Mouse (Mus musculus): ENCODE data around the gene Itgb8.

Gene Itgb8

DNA sequence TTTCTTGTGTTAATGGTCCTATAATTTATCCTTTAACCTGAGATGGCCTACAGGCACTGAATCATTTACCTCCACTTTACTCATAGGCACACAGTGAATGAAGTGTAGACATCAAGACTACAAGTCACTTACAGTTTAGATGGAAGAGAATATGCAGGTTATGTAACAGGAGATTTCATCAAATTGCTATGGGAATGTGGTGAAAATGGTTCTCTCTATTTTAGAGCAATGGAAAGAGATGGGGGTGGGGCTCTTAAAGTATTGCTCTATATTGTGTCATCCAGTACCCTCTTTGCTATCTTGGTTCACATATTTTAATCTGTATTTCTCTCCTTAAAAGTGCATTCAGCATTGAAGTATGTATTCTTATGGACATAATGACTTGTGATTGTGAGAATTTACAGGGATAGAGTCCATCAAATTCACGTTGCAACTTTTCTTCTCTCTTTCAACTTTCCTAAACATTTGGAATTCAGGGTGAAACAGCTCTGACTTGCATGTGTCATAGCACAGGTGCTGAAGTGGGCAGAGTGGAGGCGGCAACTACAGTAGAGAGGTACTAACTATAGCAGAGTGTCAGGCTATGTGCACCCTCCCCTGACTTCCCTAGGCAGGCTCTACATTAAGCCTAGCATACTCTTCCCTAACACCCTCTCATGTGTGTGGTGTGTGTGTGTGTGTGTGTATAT lies 29.1 kb downstream of the Itgb8 start:
- no peak for DNase-seq (ENCODE audit: low spot score)

DNA sequence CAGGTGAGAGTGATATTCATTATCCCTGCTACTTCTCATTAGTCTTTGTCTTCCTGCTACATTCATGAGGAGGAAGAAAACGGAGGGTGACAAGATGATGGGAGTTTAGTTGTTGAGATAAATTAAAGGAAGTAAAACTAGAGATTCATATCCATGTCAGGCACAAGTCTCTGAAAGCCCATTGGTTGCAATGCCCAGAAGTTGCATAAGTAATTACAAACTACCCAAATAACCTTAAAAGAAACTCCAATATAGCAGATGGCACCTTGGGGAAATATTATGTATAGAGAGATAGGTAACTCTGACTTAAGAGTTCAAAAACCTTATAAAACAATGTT lies 31.2 kb downstream of the Itgb8 start:
- no peak for DNase-seq (ENCODE audit: low spot score)

DNA sequence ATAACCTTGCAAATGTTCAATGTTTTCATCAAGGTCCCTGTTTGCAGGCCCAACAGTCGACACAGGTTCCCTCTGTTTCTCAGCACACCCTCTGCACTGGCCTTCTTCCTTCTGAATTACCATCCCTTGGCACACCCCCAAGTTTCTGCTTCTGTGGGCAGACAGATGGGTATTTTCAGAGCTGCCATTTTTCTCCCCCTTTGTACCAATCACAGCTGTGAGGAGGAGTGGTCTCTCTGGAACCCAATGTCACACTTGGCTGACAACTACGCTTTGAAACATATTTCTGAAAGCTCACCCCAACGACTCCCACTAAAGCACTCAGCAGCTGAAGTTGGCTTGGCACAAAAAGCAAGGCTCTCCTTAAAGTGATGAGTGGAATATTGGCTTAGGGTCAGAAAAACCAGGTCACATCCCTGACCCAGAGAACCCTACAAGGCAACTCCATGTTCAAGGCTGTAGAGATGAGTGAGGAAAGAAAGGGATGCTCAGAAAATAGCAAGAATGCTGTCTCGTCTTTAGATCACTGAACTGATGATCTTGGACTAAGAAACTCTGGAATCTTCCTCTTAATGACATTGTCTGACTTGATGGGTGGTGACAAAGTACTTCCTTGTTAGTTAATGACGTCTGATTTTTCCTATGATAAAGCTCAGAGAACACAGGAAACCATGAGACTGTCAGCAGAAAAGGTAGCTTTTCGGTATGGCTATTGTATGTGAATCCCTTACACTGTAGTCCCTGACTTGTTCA lies 31.7 kb downstream of the Itgb8 start:
- peak; percentile 45 for DNase-seq (ENCODE audit: low spot score)

- DNase-seq (ENCODE audit: low spot score) = no peak
Observed at GRCm38 (mm10) chr12:119204411-119204810, 34.2 kb downstream of the Itgb8 start.

DNA sequence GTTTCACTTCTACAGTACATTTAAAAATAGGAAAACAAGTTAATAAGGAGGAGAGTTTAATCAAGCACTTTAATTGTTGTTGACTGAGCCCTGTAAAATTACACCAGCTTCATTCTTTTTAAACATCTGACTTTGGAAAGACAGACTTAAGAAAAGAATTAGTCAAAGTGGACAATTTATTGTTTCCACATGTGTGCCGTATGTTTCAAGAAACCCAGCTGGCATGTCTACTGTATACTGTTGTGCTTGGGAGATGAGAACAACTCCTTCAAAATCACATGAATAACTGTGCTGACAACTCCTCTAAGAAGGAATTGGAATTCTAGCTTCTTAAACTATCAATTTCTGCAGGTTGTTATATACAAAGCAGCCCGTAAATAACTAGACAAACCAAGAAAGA lies 35.8 kb downstream of the Itgb8 start:
- no peak for DNase-seq (ENCODE audit: low spot score)

DNA sequence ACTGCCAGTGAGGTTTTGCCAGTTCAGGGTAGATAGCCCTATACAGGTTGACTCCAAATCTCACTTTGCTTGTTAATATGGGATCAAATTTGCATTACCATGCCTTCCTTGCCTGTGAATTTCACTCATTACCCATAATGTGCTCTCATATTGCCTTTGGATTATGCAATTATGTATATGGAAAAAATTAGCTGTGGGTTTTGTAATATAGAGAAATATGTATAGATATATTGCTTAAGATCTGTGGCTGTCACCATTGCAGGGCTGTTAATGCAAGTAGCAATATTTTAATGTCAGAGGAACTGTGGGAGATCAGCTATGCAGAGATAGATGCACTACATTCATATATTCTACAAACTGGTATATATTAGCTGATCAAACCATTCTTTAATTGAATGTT lies 43.5 kb downstream of the Itgb8 start:
- DNase-seq (ENCODE audit: low spot score) = no peak

DNA sequence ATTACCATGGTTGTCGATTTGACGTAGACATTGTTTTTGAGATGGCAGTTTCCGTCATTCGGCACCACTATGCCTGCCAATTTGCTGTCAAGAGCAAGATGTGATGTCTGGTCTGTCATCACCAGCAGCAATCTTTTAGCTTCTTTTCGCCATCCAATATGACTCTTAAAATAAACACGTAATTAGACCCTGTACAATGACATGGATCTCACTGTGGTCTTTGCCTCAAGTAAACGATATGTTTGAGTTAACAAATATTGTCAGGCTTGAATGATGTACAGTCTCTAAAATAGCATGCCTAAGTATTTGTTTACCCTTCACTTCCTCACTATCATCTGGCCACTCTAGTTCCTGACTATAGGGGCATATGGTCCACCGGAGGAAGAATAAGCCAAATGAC lies 48.8 kb downstream of the Itgb8 start:
- DNase-seq (ENCODE audit: low spot score) = no peak

DNA sequence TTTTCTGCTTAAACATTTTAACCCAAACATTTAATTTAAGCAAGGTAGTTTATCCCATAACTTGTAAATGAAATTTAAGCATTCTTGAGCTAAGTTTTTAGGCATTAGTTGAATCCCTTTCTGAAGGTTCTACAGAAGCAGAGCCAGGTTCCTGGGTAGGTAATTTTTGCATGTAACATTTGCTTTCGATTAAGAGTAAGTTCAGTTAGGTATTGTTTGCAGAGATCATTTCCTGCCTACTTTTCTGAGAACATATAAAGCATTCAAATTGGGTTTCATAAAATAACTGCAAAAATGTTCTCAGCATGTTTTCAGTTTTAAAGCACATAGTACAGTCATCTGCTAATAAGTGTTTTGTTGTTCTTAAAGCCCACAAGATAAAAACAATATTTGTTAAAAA lies 53.2 kb downstream of the Itgb8 start:
- no peak for DNase-seq (ENCODE audit: low spot score)

DNA sequence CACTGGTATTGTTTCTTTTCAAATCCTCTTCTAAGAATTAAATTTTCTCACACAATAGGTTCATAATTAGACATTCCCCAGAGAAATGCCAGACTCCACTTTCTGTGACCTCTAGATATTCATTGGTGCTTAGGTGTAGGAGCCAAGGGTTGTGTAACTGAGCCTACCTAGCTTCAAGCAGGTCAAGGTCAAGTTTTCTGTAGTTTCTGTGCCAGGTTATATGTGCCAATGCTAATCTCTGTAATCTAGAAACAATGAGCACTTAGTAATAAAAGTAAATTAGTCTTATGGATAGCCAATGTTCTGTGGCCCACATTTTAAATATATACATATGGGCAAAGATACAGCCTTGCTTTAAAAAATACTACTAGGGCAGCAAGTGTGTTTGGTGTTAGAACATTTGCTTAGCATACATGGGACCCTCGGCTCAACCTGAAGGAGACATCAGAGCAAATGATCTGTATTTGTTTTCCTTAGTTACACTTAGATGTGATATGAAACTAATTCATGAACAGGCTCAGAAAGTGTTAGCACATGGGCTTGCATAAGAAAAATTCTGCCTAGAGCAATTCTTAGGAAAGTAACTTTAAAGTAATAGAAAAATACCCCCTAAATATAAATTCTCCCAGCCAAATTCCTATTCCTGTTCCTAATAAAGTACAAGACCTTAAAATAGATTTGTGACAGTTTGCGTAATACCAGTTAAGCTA lies 56.2 kb downstream of the Itgb8 start:
- no peak for DNase-seq (ENCODE audit: low spot score)

- no peak for DNase-seq (ENCODE audit: low spot score)
Observed at GRCm38 (mm10) chr12:119176017-119176416, 62.6 kb downstream of the Itgb8 start.

- no peak for DNase-seq (ENCODE audit: low spot score)
Observed at GRCm38 (mm10) chr12:119169828-119170539, 68.6 kb downstream of the Itgb8 start.

DNA sequence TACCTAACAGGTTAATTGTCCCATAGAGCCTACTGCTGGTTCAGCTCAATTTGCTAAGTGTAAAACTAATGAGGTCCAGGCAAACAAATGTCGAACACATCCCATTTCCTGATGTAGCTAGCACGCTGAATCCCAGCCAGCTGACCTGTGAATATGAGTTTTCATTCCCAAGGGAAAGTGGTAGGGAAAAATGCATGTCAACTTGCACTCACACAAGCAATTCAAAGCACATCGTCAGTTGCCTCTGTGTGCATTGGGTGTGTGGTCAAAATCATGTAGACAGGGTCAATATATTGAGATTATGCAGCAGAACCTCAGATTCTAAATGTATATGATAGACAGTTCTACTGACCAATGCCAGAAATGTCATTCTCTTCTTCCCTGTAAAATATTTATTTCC lies 69.5 kb downstream of the Itgb8 start:
- DNase-seq (ENCODE audit: low spot score) = no peak

DNA sequence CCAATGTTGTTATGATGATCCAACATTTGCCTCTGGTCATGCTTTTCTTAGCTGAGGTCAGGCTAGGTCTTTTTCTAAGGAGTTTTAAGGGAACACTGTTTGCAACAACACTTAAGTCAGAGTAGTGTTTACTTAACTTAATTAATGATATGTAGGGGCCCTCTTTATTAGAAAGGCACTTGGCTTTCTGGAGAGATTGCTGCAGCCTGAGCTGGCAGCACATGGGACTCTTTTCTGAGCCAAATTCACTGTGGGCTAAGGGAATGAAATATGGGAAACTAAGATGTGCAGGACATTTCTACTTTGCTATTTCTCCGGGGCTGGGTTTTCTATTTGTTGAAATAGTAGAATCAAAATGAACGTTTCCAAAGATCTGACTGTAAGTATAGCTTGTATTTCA lies 73.5 kb downstream of the Itgb8 start:
- DNase-seq (ENCODE audit: low spot score) = no peak

GRCm38 (mm10) chr12:119164672-119165071 lies 73.9 kb downstream of the Itgb8 start:
- no peak for DNase-seq (ENCODE audit: low spot score)

DNA sequence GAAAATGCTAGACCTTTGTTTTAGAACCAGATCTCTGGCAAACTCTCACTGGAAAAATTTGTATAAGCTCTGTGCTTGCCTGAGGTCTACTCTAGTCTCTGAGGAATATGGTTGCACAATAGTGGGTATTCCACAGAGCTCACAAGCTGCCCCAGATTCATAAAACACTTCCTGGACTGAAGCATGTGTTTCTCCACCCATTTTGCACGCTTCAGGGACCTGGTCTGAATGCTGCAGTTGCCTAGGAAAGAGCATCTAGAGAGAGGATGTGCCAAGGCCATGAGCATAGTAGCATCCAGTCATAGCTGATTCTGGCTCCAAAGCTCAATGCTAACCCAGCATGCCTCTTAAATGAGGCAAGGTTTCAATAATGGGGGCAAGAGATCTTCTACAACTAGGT lies 74.4 kb downstream of the Itgb8 start:
- no peak for DNase-seq (ENCODE audit: low spot score)

GRCm38 (mm10) chr12:119160786-119161185 lies 77.8 kb downstream of the Itgb8 start:
- no peak for DNase-seq (ENCODE audit: low spot score)

GRCm38 (mm10) chr12:119159254-119159933 lies 79.2 kb downstream of the Itgb8 start:
- DNase-seq (ENCODE audit: low spot score) = no peak

DNA sequence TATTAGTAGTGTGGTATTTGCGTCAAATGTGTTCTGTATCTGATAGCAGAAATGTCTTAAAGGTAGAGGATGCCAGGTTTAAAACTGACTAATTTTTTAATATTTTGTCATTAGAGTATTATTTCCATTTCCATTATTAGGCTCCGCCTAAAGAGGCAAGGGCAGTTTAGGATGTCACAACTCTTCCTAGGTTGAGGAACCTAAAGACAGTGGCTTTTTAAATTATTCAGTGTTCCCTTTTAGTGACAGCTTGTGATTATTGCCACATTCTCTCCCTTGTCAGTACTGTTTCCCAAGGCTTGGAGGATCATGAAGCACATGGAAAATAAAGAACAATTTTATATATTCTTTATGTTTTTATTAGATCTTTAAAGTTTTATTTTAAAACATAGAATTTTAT lies 80.9 kb downstream of the Itgb8 start:
- DNase-seq (ENCODE audit: low spot score) = no peak

DNA sequence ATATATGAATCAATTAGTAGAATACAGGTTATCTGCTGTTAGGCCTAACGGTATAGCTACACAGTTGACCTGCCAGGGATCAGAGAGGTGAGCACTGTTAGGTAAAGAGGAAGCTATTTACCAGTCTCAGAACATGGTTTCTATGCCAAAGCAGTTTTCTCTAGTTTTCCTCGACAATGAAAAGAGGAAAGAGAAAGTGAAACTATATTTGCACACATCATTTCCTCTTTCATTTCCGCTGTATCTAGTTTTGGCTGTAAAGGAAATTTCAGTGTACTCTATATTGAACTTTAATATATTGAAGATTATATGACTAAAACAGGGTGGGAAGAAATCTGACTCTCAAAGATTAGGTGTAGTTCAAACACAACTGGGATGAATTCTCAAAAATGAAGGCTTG lies 81.5 kb downstream of the Itgb8 start:
- no peak for DNase-seq (ENCODE audit: low spot score)

- DNase-seq (ENCODE audit: low spot score) = peak; percentile 45
Observed at GRCm38 (mm10) chr12:119155566-119155965, 83.0 kb downstream of the Itgb8 start.

DNA sequence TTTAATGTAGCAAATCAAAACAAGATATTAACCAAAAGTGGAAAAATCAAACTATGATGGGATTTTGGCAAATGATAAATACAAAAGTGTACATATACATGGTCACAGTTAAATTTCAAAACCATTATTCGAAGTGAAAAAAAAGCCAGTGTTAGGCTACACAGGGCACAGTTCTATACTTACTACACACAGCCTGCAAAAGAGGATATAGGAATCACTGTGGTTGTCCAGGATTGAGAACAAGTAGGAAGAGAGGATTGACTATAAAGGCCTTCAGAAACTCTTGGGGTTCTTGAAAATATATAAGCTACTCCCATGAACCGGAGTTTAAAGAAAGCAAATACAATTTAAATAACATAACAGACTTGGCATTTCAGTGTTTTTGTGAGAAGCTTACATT lies 87.6 kb downstream of the Itgb8 start:
- DNase-seq (ENCODE audit: low spot score) = no peak

DNA sequence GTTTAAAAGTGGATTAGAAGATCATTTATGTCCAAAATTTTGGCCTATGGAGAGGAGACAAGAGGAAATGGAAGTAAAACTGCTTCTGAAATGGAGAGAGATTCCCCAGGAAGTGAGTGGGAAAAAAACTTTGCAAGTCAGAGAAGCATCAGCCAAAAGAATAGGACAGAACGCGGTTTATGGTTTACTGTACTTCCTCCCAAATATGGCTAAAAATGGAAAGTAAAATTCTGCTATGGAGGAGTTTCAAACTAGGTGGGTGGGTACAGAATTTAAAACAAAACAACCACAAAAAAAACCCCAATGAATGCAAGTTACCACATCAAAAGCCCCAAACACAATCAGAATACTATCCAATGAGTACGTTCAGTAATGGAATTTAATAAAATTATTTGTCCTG lies 90.8 kb downstream of the Itgb8 start:
- DNase-seq (ENCODE audit: low spot score) = no peak

All from testis, postnatal 10 days (tissue).